Mouse (Mus musculus) CH12.LX (cell line): ENCODE measurements around the gene Adamtsl3.

Source experiments
- CTCF ChIP-seq, 2 experiments: IDR thresholded peaks in 1 of 2; conservative IDR thresholded peaks in 1 of 2; 2 replicates each; pipeline ENCODE4 v1.5.1; 2011 to 2012; ENCODE audit warnings: low read depth in 2 of 2, low read length in 2 of 2, improper control_type of control experiment in 1 of 2, inconsistent platforms in 1 of 2, mild to moderate bottlenecking in 1 of 2, moderate library complexity in 1 of 2
- HCFC1 ChIP-seq: IDR thresholded peaks from 2 replicates; pipeline ENCODE4 v1.6.1; 2012; ENCODE audit warnings: low read depth, mild to moderate bottlenecking, inconsistent platforms, low read length, improper control_type of control experiment
- MAFK ChIP-seq: IDR thresholded peaks from 2 replicates; pipeline ENCODE4 v1.6.1; 2011; ENCODE audit warnings: low read length, improper control_type of control experiment; ENCODE audit not compliant: insufficient replicate concordance
- POLR2A ChIP-seq: IDR thresholded peaks from 2 replicates; pipeline ENCODE4 v1.6.1; 2011; ENCODE audit warnings: low read depth, mild to moderate bottlenecking, improper control_type of control experiment, low read length

DNA sequence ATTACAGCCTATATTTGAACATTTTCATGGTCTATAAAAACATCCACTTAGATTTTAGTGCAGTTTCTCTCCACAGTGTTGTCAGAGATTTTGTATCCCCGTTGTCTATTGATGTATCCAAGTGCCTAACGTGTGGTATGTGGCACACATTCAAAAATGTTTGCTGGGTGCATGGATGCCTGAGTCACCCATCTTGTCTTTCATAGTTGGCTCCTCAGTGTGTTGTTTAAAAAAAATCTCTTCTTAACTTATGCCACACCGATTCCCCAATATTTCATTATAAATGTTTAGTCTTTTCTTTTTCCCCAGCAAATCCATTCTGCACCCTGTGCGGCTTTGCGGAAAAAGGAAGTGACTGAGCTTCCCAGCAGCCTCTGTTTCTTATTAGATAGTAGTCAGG lies 23.7 kb downstream of the Adamtsl3 start:
- no peak for TF ChIP-seq HCFC1
- no peak for TF ChIP-seq CTCF (conservative IDR thresholded peaks at IDR 0.05 in 1 of 2, IDR thresholded peaks at IDR 0.05 in 1 of 2; ENCODE audit: low read depth in 2 of 2, low read length in 2 of 2)
- no peak for TF ChIP-seq MAFK
- no peak for TF ChIP-seq POLR2A
